Mouse (Mus musculus) right cerebral cortex, postnatal 36 days (tissue): ENCODE data around the gene Rictor.
"Not testable (repeated sequence)": the region's sequence is repeated elsewhere in the genome, so short reads cannot be mapped to it uniquely, and the experiment has no call there.

ENCODE experiments used
- DNase-seq, 2 experiments: peaks; one replicate each; pipeline ENCODE4 v3.0.0; 2022; ENCODE audit warnings: low spot score in 2 of 2, mixed read lengths in 1 of 2

The Rictor gene

DNA sequence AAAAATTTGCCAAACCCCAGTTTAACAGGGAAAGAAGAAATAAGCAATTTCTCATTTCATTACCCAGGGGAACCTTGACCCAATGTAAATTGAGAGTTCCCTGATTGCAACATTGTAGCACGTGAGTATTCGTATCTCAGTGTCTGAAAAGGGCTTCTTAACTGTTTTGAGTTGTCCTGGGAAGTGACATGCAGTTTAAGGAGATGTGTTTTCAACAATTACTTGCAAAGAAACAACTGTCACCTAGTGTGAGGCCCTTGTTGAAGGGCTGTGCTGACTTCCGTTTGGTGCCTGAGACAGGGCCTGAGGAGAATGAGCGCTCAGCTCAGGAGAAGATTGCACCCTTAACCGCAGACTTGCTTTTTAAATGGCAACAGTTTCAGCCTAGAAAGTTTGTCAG is 24.9 kb downstream of the Rictor start:
- no peak for DNase-seq

DNA sequence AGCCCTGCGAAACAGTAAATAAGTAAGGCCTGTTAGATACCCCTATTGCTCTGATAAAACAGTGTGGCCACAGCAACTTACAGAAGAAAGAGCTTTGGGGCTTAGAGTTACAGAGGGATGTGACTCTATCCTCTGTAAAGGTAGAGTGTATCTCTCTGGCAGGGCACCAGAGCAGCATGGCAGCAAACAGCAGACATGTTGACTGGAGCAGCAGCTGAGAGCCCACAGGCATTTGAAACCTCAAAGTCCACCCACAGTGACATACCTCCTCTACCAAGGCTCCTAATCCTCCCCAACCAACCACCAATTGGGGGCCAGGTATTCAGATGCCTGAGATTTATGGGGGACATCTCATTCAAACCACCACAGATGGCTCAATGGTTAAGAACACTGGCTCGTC is 31.0 kb downstream of the Rictor start:
- DNase-seq = no peak

DNA sequence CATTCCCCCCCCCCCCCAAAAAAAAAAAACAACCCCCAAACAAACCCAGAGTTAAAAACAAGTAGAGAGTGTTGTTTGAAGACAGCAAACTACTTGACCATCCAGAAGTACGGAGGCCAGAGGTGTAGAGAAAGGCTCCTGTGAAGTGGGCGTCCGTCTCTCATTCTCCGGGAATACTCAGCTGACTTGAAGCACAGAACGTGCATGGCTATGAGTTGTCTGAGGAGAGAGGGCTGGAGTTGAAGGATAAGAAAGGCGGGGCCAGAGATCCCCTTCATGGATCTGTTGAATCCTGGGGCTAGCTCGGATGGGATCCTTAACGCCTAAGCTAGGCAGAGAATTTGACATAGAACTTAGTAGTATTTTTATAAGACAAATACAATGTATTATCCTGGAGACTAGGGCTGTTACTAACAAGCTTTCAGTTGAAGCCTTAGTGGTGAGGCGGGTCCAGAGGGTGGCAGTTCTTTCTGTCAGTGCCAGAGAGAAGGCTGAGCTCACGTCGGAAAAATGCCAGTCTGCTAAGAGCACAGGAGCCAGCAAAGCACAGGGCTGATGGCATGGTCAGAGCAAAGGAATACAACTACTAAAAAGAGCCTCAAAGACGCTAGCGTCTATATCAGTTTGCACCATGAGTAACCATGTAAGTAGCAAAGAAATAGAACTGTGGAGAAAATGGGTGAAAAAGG is 34.3 kb downstream of the Rictor start:
- DNase-seq = no peak

DNA sequence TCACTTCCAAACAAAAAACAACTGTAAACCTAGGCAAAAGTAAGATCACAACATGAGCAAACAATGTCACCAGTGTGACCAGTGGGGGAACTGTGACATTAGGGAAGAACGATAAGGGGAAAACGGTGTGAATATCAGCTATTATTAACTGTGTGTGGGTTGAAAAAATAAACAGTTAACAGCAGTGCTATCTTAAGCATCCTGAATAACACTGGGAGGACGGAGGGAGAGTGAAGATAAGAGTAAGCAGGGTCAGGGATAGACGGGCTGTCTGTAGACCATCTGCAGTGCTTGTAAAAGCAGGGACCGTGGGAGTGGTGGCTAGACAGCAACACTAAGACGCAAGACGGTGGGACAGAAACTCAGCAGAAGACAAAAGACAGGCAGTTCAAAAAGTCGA is 35.5 kb downstream of the Rictor start:
- no peak for DNase-seq

DNA sequence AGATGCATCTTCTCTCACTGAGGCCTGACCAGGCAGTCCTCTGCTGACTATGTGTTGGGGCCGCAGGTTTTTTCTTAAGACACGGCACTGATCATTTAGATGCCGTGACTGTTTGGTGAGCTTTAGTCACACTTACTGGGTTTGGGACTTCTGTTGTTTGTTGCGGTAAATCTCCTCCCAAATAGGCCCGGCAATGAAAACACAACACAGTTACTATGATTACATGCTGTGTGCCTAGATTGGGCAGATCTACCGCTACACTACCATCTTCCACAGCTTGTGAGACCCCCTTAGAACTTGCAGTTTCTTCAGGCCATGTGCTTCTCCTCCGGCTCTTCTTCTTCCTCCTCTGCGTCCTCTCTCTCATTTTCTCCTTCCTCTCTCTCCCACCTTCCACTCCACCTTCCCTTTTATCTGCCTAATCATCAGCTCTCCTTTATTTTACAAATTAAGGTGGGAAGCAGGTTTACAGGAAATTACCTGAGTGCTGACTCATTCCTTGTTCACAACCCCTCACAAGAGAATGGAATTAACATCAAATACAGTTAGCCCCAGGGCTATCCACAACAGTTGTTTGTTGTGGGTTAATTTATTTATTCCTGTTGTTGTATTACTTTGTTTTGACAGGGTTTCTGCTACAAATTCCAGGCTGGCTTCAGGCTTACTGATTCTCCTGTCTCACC is 38.3 kb downstream of the Rictor start:
- DNase-seq = not testable (repeated sequence)

DNA sequence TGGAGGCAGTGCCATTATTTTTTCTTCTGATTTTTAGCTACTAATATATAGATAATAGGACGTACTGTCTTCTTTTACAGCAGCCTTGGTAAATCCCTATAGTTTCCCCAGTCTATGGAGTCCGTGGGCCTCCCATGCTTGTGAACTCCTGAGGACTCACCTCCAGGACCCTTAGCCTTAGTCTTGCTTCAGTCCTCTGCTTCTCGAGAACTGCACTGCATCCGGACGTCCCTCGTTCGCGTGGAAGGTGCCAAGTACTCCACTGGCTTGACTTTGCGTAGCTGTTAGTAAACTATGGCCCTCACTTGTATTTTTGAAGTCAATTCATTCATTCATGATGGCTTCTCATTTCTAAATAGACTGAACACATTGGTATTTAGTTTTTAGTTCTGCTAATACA is 38.8 kb downstream of the Rictor start:
- DNase-seq = no peak

DNA sequence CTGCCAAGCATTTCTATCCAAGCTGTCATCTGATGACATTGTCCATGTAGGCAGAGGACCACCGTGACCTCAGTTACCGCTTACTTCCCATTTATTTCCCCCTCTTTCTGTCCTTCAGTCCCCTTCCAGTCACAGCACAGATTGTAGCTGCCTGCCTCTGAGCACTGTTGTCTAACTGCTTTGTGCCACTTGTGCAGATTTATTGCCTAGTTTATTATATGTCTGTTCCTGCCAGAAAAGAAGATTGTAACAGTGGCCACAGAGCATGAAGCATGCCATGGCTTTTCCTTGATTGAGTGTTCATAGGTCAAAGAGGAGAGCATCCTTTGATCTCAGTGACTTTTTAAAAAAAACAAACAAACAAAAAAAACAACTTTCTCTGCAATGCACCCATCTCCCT is 46.2 kb downstream of the Rictor start:
- DNase-seq = no peak

DNA sequence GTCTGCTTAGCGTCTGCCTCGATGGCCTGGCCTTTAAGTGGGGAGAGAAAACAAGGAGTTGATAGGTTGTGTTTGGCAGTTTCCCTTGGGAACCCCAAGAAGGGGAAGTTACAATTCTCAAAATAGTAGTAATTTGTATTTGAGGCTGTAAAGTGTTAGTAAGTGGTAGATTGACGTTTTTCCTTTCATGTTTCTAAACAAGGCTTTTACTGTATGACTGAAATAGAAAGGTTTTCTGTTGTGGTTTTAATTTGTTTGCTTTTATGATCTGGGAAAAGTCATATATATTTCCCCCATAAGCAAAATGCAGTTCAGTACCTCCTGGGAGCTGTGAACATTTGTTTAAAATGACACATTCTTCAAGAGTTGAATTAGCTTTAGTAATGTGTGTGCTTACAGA is 64.1 kb downstream of the Rictor start:
- no peak for DNase-seq

DNA sequence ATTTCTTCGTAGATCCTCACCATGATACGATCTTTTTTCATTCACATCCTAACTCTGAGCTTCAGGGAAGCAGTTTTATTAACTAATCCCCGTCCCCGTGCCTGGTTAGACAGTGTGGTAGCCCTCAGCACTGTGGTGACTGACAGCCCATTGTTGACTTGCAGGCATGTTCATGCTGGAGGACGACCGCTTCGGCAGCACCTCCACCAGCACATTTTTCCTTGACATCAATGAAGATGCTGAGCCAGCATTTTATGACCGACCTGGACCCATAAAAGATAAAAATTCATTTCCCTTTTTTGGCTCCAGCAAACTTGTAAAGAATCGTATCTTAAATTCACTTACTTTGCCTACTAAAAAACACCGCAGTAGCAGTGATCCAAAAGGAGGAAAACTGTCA is 78.0 kb downstream of the Rictor start:
- DNase-seq = no peak

DNA sequence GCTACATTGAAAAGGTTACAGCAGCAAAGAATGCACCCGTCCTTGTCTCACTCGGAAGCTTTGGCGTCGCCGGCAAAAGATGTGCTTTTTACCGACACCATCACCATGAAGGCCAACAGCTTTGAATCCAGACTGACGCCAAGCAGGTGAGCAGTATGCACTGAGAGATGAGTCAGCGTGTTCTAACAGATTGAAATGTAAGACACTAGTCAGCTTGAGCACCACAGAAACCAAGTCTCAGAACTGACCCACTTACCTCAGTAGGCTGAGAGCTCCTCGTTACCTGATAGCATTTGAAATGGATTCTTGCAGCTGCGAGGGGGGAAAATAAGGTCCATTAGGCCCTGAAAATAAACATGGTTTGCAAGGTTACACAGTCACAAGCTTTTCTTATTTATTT is 79.1 kb downstream of the Rictor start:
- no peak for DNase-seq

DNA sequence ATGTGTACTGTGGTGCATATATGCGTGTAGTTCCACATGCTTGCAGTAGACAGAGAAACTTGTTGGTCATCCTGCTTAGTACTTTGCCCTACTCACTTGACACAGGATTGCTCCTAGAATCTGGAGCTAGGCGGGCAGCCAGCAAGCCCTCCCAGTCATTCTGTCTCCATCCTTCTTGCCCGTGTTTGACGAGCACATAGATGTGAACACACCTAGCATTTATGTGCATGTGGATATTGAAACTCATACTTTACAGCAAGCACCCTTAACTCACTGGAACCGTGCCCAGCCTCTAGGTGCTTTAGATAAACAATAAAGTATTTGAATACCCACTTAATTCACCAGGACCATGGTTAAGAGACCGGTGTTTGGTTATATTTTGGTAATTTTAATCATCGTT is 81.8 kb downstream of the Rictor start:
- DNase-seq = no peak

DNA sequence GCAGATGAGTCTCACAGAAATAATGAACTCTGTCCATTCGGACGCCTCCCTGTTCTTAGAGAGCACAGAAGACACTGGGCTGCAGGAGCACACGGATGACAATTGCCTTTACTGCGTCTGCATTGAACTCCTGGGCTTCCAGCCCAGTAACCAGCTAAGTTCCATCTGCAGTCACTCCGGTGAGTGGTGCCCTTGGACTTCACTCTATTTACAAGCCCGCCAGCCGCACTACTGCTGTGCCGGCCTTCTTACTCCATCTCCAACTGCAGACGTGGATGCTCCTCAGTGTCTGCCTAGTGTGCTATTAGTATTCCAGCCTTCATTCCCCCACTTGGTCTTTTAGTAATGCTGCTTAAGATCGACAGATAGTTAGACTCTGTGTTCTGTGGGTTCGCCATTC is 83.5 kb downstream of the Rictor start:
- no peak for DNase-seq

DNA sequence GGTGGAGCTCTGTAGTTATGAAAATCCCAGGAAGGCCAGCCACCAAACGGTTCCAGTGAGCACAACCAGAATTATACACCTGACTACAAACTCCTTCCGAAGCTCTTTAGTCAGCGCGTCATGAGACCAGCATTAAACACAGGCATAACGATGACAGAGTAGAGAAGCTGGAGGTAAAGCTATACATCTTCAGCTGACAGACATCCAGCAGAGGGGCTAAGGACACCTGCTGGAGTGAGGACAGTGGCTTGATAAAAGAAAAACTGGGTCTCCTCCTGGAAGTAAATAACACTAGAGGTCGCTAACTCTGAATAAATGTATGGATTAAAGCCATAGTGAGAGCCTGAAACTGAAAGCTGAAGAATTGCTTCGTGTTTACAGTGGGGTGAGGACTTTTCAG is 84.7 kb downstream of the Rictor start:
- DNase-seq = no peak

DNA sequence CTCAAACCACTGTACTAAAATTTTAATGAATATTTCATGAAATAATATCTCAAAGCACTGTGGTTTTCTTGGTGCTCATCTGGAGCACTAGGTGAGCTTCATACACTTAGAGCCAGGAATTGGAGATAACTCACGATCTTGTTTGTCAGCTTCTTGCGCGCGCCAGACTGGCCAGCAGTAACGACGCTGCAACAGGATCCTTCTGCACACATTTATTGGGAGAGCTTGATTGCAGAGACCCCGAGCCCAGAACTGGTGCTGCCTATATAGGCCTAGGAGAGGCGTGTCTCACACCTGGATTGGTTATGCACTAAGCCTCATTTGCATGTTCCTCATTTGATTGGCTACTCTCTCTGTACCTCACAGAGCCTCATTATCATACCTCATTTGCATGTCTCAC is 93.0 kb downstream of the Rictor start:
- DNase-seq = not testable (repeated sequence)

DNA sequence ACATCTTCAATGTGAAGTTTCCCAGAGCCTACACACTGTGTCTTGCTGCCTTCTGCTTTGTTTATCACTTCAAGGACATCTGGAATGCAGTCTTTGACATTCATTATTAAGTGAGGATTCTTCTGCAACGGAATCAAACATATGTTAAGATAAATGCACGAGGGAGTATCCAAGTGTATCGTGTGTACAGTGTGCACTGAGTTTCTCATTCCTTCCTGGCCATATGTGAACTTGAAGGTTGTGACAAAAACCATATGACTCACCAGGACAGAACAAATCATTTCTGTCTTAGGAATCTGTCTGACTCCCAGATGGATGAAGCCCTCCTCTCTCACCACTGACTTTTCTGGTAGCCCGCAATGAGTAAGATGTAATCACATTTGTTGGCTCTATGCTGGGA is 107.6 kb downstream of the Rictor start:
- no peak for DNase-seq

DNA sequence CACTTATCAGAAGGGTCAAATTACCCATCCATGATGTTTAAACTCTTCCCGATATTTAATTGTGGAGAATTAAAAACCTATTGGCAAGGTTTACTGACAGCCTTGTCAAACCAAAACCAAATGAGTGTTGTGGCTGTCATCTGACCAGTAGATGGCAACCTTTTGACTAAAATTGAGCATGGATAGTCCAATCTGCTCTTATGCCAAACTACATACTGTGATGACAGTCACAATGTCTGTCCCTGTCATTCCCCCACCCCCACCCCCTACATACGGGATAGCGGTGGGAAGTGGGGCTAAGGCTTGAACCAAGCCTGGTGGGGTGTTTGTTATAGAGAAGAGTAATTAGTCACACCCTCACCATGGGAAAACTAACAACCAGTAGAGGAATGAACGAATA is 132.0 kb downstream of the Rictor start:
- DNase-seq = no peak

DNA sequence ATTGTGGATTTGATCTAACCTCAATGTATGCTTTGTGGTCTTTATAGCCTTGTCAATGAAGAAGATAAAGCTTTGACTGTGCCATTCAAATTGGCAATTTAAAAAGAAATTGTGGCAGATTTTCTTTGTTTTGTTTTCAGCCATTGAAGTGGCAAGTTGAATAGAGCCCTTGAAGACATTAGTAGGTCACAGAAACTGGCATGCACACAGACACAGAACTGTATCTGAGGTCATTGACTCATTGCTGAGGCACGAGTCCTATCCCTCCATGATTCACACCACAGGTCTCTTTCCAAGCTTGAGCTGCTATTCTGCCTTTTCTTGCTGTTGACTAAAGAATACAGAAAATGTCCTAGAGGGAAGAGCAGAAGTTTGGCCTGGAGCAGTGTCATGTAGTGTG is 141.7 kb downstream of the Rictor start:
- DNase-seq = no peak
